Mouse (Mus musculus) embryonic facial prominence, embryonic 12.5 days (tissue): Measurements from ENCODE around the gene Thap11. TPM values are rescaled to one million over a fixed set of nuclear protein-coding genes. Genes with fewer than 3 reads are reported as not detected.

Experiments
- ATAC-seq: fragments of 200-750 bp; cut with Nextera tagmentation; 2 replicates; pipeline ENCODE4 v1.8.0; 2017; ENCODE audit not compliant: insufficient number of reproducible peaks, insufficient read depth, low FRiP score, low TSS enrichment
- H3K27ac ChIP-seq: fragments of 300-500 bp; sonication (generic); 2 replicates; pipeline ENCODE4 v1.5.1; 2016; ENCODE audit warnings: mild to moderate bottlenecking
- H3K27me3 ChIP-seq: fragments of 300-500 bp; sonication (generic); 2 replicates; pipeline ENCODE4 v1.6.1; 2016; ENCODE audit warnings: mild to moderate bottlenecking, moderate library complexity
- H3K36me3 ChIP-seq: fragments of 300-500 bp; sonication (generic); 2 replicates; pipeline ENCODE4 v1.6.1; 2016; ENCODE audit warnings: mild to moderate bottlenecking
- H3K4me1 ChIP-seq: fragments of 300-500 bp; sonication (generic); 2 replicates; pipeline ENCODE4 v1.6.1; 2016
- H3K4me2 ChIP-seq: fragments of 300-500 bp; sonication (generic); replicated peaks from 2 replicates; pipeline ENCODE4 v1.6.1; 2016; ENCODE audit warnings: mild to moderate bottlenecking, moderate library complexity
- H3K4me3 ChIP-seq: fragments of 300-500 bp; sonication (generic); 2 replicates; pipeline ENCODE4 v1.5.1; 2016; ENCODE audit warnings: mild to moderate bottlenecking
- H3K9ac ChIP-seq: fragments of 300-500 bp; sonication (generic); 2 replicates; pipeline ENCODE4 v1.6.1; 2016; ENCODE audit warnings: mild to moderate bottlenecking, moderate library complexity
- H3K9me3 ChIP-seq: fragments of 300-500 bp; sonication (generic); 2 replicates; pipeline ENCODE4 v1.6.1; 2016; ENCODE audit warnings: mild to moderate bottlenecking, moderate library complexity
- WGBS: fragments of 180-500 bp; shearing (Covaris S2); methylation state at CpG from one replicate; pipeline ENCODE4 v1.1.7; 2016; 5-methylcytosine and 5-hydroxymethylcytosine counted together
- polyA plus RNA-seq: library from polyadenylated mRNA; unstranded; fragments of >200 nt; fragmentation: Nextera tagmentation; extraction: Ambion mirVana; gene quantifications from 2 replicates; pipeline ENCODE4 v1.2.1, GENCODE M21; 2016

Thap11 gene
- polyA plus RNA-seq, 1 experiment from 2014 or later = 84.6 TPM

DNA sequence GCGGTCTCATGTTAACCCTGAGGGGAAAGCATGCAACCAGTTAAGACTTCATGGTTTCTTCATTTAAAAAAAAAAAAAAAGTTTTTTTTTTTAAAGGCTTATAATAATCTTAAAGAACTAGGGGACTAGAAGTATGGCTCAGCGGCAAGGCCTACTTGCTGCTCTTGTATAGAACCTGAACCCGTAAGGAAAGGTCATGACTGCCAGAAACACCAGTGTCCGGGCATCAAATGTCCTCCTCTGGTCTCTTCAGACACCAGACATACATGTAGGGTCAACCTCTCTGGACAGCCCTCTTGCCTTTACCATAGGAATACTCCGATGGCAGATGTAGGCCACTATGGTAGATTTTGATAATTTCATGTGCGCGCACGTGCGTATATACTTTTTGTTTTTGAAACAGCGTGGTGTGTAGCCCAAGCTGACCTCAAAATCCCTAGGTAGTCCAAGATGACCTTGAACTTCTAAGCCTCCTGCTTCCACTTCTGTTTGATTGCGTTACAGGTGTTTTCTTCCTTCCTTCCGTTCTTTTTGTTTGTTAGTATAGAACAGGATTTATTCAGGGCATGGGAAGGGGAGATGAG lies 2.7 kb upstream of the Thap11 start:
- Histone ChIP-seq H3K27ac (no peak overlapping the region), H3K9ac (no peak overlapping the region), H3K4me2 (0 out of 2 replicates have a peak overlapping the region, but pooled peaks have one; percentile 1), H3K27me3 (no peaks in the 10 kb centered on the region), H3K36me3 (peaks cover 20% of the 10 kb centered on the region), H3K9me3 (no peaks in the 10 kb centered on the region), H3K4me3 (peak overlapping the region; percentile 79; the same call in 1 of the 2 replicates), H3K4me1 (peaks cover 22% of the 10 kb centered on the region)
- no peak for ATAC-seq
- 81% methylated on average over 12 of the region's 12 CpGs for WGBS

DNA sequence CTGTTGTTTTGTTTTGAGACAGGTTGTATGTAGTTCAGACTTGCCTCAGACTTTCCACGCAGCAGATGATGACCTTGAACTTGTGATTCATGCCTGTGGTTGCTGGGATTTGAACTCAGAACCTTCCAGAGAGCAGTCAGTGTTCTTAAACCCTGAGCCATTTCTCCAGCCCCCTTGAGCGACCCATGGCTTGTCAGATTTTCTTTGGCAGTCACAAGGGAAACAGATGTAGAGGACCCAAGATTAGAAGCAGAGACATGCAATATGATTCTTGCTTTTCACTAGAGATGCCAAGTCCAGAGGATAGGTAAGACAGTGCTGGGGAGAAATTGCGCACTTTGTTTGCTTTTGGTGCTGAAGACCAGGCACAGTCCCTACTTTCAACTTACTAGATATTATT lies 1.8 kb upstream of the Thap11 start, which contains the start of gene Cenpt:
Gene Cenpt (minus strand): TSS at position 101 of the 400 bp plus-strand sequence.
- Histone ChIP-seq H3K9ac (no peak within 1 kb of the TSS), H3K4me1 (peaks cover 29% of the 10 kb centered on the region), H3K36me3 (peaks cover 14% of the 10 kb centered on the region), H3K4me3 (no peak within 1 kb of the TSS), H3K4me2 (0 out of 2 replicates have a peak within 1 kb of the TSS, but pooled peaks have one; percentile 1), H3K27ac (no peak within 1 kb of the TSS), H3K9me3 (no peaks in the 10 kb centered on the region), H3K27me3 (no peaks in the 10 kb centered on the region)
- ATAC-seq = no peak
- WGBS = 87% methylated on average over 3 of the region's 3 CpGs

DNA sequence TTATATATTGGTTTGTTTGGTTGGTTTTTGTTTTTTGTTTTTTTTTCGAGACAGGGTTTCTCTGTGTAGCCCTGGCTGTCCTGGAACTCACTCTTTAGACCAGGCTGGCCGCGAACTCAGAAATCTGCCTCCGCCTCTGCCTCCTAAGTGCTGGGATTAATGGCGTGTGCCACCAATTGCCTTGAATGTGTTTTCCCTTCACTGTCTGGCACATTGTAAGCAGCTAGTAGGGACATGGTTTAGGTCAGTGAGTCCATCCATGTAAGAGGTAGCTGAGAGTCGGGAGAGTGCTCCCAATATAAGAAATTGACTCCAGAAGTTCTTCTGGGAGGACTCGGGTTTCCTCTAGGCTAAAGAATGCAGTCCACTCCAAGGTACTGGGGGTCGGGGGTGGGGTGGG lies 629 bp upstream of the Thap11 start:
- Histone ChIP-seq H3K9ac (0 out of 2 replicates have a peak overlapping the region, but pooled peaks have one; percentile 76), H3K27me3 (no peaks in the 10 kb centered on the region), H3K4me2 (peak overlapping the region; percentile 96), H3K4me1 (peaks cover 37% of the 10 kb centered on the region), H3K4me3 (peak overlapping the region; percentile 80; the same call in 1 of the 2 replicates), H3K36me3 (peaks cover 11% of the 10 kb centered on the region), H3K27ac (peak overlapping the region; percentile 89; the same call in 1 of the 2 replicates), H3K9me3 (no peaks in the 10 kb centered on the region)
- no peak for ATAC-seq
- 27% methylated on average over 8 of the region's 8 CpGs for WGBS

DNA sequence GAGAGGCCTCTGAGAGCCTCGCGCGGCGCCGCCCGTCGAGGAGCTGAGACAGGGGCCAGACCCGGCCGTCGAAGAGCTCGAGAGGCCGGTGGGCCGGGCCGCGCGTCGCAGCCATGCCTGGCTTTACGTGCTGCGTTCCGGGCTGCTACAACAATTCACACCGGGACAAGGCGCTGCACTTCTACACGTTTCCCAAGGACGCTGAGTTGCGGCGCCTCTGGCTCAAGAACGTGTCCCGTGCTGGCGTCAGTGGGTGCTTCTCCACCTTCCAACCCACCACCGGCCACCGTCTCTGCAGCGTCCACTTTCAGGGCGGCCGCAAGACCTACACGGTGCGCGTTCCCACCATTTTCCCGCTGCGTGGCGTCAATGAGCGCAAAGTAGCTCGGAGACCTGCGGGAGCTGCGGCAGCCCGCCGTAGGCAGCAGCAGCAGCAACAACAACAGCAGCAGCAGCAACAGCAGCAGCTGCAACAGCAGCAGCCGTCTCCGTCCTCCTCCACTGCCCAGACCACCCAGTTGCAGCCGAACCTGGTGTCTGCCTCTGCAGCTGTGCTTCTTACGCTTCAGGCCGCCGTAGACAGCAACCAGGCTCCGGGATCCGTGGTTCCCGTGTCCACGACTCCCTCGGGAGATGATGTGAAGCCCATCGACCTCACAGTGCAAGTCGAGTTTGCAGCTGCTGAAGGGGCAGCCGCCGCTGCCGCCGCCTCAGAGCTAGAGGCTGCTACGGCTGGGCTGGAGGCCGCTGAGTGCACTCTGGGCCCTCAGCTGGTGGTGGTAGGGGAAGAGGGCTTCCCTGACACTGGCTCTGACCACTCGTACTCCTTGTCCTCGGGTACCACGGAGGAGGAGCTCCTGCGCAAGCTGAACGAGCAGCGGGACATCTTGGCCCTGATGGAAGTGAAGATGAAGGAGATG lies 576 bp downstream of the Thap11 start:
- peaks cover 9% of the 10 kb centered on the region; the same call in 1 of the 2 replicates for H3K36me3 ChIP-seq
- H3K4me2 ChIP-seq = peak overlapping the region; percentile 96
- H3K4me3 ChIP-seq = peak overlapping the region; percentile 80
- peak; percentile 3 for ATAC-seq
- WGBS = under 1% methylated on average over 71 of the region's 71 CpGs
- no peaks in the 10 kb centered on the region for H3K27me3 ChIP-seq
- H3K4me1 ChIP-seq = peaks cover 44% of the 10 kb centered on the region
- peak overlapping the region; percentile 76 for H3K9ac ChIP-seq
- no peaks in the 10 kb centered on the region for H3K9me3 ChIP-seq
- peak overlapping the region; percentile 89 for H3K27ac ChIP-seq

DNA sequence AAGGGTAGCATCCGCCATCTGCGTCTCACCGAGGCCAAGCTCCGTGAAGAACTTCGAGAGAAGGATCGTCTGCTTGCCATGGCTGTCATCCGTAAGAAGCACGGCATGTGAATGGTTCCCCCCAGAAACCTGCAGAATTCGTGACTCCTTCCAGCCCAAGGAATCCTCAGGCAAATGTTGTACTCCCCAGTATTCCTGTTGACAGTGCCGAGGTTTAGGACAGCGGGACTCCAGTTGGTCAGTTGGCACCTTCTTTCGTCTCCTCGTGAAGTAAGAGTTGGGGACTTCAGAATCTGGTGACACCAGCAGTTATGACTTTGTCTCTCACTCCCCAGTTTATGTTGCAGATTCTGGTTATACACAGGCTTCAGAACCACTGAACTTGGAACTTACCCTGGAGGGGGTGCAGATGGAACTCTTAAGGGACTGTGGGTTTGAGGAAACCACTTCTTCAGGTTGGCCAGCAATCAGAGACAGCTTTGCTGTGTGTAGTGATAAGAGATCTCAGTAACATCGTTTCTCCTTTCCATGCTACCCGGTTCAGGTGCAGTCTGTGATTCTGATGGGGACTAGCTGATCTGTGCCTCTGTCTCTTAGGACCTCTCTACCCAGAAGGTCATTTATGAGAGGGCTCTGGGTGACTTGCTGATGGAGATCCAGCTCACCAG lies 1.4 kb downstream of the Thap11 start:
- H3K36me3 ChIP-seq = peaks cover 9% of the 10 kb centered on the region; the same call in 1 of the 2 replicates
- peak overlapping the region; percentile 96 for H3K4me2 ChIP-seq
- WGBS = 29% methylated on average over 15 of the region's 15 CpGs
- peak overlapping the region; percentile 76 for H3K9ac ChIP-seq
- H3K27ac ChIP-seq = peak overlapping the region; percentile 89; the same call in 1 of the 2 replicates
- no peak for ATAC-seq
- no peaks in the 10 kb centered on the region for H3K9me3 ChIP-seq
- H3K27me3 ChIP-seq = no peaks in the 10 kb centered on the region
- H3K4me3 ChIP-seq = peak overlapping the region; percentile 80
- peaks cover 40% of the 10 kb centered on the region for H3K4me1 ChIP-seq

DNA sequence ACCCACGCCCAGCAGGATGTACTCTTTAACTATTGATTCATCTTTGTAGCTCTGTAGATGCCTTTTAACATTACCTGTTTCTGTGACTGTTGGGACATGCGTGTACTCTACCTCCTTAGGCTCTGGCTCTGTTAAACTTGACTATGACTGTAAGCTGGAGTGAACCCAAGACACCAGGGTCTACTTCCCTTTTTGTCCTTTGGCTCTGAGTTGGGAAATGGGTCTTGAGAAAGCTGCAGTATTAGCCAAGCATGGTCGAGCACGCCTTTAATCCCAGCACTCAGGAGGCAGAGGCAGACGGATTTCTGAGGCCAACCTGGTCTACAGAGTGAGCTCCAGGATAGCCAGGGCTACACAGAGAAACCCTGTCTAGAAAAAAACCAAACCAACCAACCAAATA lies 3.6 kb downstream of the Thap11 start:
- 90% methylated on average over 5 of the region's 5 CpGs for WGBS
- Histone ChIP-seq H3K4me3 (no peak overlapping the region), H3K36me3 (peaks cover 13% of the 10 kb centered on the region; the same call in 1 of the 2 replicates), H3K9ac (no peak overlapping the region), H3K4me2 (no peak overlapping the region), H3K27ac (no peak overlapping the region), H3K27me3 (no peaks in the 10 kb centered on the region), H3K4me1 (peaks cover 53% of the 10 kb centered on the region), H3K9me3 (no peaks in the 10 kb centered on the region)
- ATAC-seq = no peak

DNA sequence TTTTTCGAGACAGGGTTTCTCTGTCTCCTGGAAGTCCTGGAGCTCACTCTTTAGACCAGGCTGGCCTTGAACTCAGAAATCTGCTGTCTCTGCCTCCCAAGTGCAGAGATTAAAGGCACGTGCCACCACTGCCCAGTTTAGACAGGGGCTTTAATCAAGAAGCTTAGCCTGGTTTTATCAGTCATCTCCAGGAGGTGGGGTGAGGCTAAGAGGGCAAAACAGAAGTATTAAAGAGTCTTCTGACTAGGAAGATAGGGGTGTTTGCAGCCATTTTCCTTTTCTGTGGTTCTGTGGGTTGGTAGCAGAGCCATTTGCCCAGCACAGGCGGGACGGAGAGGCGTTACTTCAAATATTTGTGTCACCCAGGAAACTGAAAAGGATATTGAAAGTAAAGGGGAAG lies 4.4 kb downstream of the Thap11 start:
- ATAC-seq = no peak
- Histone ChIP-seq H3K9me3 (no peaks in the 10 kb centered on the region), H3K4me1 (peaks cover 53% of the 10 kb centered on the region), H3K36me3 (peaks cover 17% of the 10 kb centered on the region; the same call in 1 of the 2 replicates), H3K9ac (no peak overlapping the region; the same call in 1 of the 2 replicates), H3K4me2 (peak overlapping the region; percentile 89; the same call in 1 of the 2 replicates), H3K27ac (peak overlapping the region; percentile 92), H3K4me3 (no peak overlapping the region), H3K27me3 (no peaks in the 10 kb centered on the region)
- WGBS = 81% methylated on average over 5 of the region's 5 CpGs

DNA sequence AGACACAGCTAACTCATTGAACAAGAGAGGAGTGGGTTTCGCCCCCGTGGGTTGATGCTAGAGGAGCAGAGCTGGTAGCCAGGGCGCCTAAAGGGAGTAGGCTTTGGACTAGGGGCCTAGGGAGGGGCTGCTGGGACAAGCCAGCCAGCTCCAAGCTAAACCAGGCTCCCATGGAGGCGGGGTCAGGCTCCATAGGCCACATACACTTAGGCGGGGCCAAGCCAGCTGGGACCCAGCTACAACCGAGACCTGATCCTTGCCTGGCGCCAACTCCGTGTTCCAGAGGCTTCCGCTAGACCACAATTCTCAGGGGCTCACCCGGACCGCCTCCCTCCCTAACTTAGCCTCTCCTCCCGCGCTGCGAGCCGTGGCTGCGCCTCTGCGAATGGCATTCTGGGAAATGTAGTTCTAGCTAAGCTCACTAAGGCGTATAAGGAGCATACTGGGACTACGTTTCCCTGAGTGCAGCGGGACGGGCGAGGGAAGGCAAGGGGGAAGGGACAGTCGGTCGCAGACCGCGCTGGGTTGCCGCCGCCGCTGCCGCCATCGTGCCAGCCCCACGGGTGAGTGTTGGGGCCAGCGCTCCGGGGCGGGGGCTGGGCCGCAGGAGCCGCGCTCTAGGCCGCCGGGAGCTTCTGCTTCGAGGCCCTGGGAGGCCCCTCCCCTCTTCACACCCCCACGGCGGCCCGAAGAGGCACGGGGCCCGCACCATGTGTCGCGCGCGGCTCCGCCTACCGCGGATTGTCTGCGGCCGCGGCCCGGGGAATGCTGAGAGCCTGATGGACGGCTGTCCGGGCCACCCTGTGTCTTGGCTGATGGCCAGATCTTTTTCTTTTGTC lies 5.4 kb downstream of the Thap11 start, which contains the start of gene Nutf2:
Gene Nutf2 (plus strand): TSS at position 438 of the 839 bp plus-strand sequence.
- peak within 1 kb of the TSS; percentile 100 for H3K4me3 ChIP-seq
- peak within 1 kb of the TSS; percentile 89 for H3K4me2 ChIP-seq
- peak within 1 kb of the TSS; percentile 92 for H3K27ac ChIP-seq
- ATAC-seq = peak; percentile 99
- no peaks in the 10 kb centered on the region for H3K27me3 ChIP-seq
- H3K36me3 ChIP-seq = peaks cover 22% of the 10 kb centered on the region; the same call in 1 of the 2 replicates
- WGBS = under 1% methylated on average over 59 of the region's 59 CpGs
- peak within 1 kb of the TSS; percentile 95 for H3K9ac ChIP-seq
- peaks cover 53% of the 10 kb centered on the region for H3K4me1 ChIP-seq
- no peaks in the 10 kb centered on the region for H3K9me3 ChIP-seq

DNA sequence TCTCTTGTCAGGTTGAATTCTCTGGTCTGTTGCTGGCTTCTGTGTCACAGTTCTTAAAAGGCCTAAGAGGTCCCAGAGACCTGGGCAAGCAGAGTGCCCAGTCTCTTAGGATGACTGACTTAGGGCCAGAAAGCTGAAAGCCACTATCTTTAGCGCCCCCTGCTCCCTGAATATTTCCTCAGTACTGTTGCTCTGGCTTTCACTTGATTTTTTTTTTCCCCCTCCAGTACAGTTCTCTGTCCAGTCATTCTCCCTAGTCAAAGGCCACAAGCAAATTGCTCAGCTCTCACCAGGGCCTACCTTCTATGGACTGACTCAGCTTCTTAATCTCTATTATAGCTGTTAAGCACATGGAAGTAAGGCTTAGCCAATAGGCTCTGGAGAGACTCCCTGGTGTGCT lies 7.0 kb downstream of the Thap11 start:
- no peaks in the 10 kb centered on the region for H3K9me3 ChIP-seq
- peaks cover 30% of the 10 kb centered on the region for H3K36me3 ChIP-seq
- H3K4me1 ChIP-seq = peaks cover 40% of the 10 kb centered on the region
- WGBS = 0% methylated on average over 1 of the region's 1 CpGs
- ATAC-seq = no peak
- peak overlapping the region; percentile 95 for H3K9ac ChIP-seq
- H3K27me3 ChIP-seq = no peaks in the 10 kb centered on the region
- H3K4me3 ChIP-seq = peak overlapping the region; percentile 100
- peak overlapping the region; percentile 89 for H3K4me2 ChIP-seq
- H3K27ac ChIP-seq = no peak overlapping the region

DNA sequence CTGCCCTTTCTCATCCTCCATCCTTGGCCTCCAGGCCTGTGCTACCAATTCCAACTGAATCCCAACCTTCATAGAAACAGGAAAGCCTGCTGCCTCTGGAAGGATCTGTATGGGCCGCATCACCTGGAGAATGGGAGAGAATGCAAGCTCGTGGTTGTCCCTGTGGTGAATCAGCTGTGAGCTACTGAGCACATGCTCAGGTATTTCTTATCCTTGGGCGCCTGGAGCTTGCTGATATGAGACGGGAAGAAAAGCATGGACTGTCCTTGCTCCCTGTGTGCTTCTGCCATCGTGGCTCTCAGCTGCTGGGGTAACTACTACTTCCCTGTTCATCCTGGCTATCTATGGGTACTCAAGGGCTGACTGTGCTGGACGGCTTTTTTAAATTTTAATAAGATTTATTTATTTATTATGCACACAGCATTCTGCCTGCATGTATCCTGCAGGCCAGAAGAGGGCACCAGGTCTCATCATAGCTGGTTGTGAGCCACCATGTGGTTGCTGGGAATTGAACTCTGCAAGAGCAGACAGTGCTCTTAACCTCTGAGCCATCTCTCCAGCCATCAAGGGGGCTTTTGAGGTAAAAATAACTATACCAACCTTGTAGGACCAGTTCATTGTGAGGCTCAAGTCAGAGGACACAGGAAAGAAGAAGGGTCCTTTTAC lies 11.6 kb downstream of the Thap11 start:
- Histone ChIP-seq H3K27me3 (no peaks in the 10 kb centered on the region), H3K27ac (no peak overlapping the region), H3K9ac (no peak overlapping the region), H3K9me3 (no peaks in the 10 kb centered on the region), H3K4me3 (no peak overlapping the region), H3K36me3 (peaks cover 62% of the 10 kb centered on the region), H3K4me2 (no peak overlapping the region), H3K4me1 (peaks cover 11% of the 10 kb centered on the region)
- no peak for ATAC-seq
- 86% methylated on average over 6 of the region's 6 CpGs for WGBS
